Mouse (Mus musculus): ENCODE results near the gene Arpc3. TPM values are rescaled to one million over a fixed set of nuclear protein-coding genes. Genes with fewer than 3 reads are reported as not detected.

Gene Arpc3
- polyA plus RNA-seq, 1 experiment: 294 TPM

DNA sequence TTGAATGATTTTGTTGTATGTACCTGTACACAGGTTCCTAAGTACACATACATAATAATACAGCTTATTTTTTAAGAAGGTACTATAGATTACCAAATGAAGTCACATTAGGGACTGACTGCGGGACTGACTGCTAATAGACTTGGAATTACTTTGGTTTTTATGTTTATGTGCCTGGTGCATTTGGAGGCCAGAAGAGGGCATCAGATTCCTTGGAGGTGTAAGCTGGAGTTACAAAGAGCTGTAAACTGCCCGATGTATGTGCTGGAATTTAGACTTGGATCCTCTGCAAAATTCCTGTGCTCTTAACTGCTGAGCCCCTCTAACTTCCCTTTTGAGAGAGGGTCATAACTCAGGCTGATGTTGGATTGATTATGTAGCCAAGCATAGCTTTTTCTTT, 33.9 kb downstream of the Arpc3 start:
- Histone ChIP-seq H3K4me1 (ENCODE audit: control insufficient read depth, insufficient read depth, low read length) (peaks cover 2% of the 10 kb centered on the region; the same call in 1 of the 2 replicates), H3K27ac (ENCODE audit: insufficient read depth, low read length) (no peak overlapping the region), H3K4me3 (ENCODE audit: insufficient read depth, low read length) (no peak overlapping the region)
- TF ChIP-seq POLR2A (IDR thresholded peaks at IDR 0.05; ENCODE audit: extremely low read depth, insufficient read depth, low read length) (no peak), CTCF (IDR thresholded peaks at IDR 0.05; ENCODE audit: extremely low read depth, insufficient read depth, low read length) (no peak)

DNA sequence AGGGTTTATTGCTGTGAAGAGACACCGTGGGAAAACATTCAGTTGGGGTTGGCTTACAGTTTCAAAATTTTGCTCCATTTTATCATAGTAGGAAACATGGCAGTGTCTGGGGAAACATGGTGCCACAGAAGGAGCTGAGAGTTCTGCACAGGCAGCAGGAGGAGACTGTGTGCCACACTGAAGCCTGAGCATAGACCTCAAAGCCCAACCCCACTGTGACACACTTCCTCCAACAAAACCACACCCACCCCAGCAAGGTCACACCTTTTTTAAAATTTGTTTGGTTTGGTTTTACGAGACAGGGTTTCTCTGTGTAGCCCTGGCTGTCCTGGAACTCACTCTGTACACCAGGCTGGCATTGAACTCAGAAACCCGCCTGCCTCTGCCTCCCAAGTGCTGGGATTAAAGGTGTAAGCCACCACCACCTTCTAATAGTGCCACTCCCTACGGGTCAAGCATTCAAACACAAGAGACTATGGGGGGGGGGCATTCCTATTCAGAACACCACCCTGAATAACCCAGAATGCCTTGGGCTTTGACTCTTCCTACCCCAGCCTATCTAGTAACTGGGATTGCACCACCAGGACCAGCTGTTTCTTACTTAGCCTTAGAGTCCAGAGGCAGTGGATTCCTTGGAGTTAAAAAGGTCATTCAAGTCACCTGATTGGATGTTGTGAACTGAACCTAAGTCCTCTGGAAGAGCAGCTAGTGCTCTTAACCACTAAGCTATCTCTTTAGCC, 38.5 kb downstream of the Arpc3 start:
- TF ChIP-seq CTCF (IDR thresholded peaks at IDR 0.05; ENCODE audit: extremely low read depth, insufficient read depth, low read length) (no peak), POLR2A (IDR thresholded peaks at IDR 0.05; ENCODE audit: extremely low read depth, insufficient read depth, low read length) (no peak)
- H3K27ac ChIP-seq (ENCODE audit: insufficient read depth, low read length): no peak overlapping the region
- H3K4me1 ChIP-seq (ENCODE audit: control insufficient read depth, insufficient read depth, low read length): no peaks in the 10 kb centered on the region
- H3K4me3 ChIP-seq (ENCODE audit: insufficient read depth, low read length): no peak overlapping the region

DNA sequence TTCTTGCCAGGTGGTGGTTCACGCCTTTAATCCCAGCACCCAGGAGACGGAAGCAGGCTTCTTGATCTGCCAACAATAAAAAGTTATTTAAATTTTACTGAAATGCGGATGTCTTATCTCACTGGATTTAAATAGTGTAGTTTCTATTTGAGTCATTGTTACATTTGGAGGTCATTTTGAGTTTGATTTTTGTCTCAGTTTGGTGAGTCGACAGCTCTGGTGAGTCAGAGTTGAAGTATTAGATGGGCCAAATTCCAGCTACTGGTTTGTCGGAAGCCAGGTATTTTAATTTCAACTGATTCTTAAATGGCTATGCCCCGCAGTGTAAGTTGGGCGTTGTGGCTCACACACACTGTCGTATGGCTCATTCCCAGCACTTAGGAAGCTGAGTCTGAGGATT, 39.5 kb downstream of the Arpc3 start:
- TF ChIP-seq POLR2A (IDR thresholded peaks at IDR 0.05; ENCODE audit: extremely low read depth, insufficient read depth, low read length) (no peak), CTCF (IDR thresholded peaks at IDR 0.05; ENCODE audit: extremely low read depth, insufficient read depth, low read length) (no peak)
- H3K4me3 ChIP-seq (ENCODE audit: insufficient read depth, low read length): no peak overlapping the region
- H3K27ac ChIP-seq (ENCODE audit: insufficient read depth, low read length): no peak overlapping the region
- H3K4me1 ChIP-seq (ENCODE audit: control insufficient read depth, insufficient read depth, low read length): no peaks in the 10 kb centered on the region

DNA sequence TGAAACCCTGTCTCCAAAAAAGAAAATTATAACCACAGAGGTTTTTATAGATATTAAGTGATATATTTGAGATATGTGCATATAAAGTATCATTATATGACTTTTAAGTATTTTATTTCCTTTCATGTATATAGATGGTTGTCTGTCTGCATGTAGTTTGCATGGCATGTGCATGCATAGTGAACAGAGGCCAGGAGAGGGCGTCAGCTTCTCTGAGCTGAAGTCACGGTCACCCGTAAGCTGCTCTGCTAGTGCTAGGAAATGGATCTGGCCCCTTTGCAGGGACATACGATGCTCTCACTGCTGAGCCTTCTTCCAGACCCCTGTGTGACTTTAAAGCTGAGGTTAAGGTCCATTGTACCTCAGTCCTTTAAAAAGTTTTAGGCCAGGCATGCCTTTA, 42.9 kb downstream of the Arpc3 start:
- H3K4me1 ChIP-seq (ENCODE audit: control insufficient read depth, insufficient read depth, low read length): peaks cover 2% of the 10 kb centered on the region; the same call in 1 of the 2 replicates
- H3K4me3 ChIP-seq (ENCODE audit: insufficient read depth, low read length): no peak overlapping the region
- H3K27ac ChIP-seq (ENCODE audit: insufficient read depth, low read length): no peak overlapping the region
- no peak for TF ChIP-seq POLR2A (IDR thresholded peaks at IDR 0.05; ENCODE audit: extremely low read depth, insufficient read depth, low read length)
- TF ChIP-seq CTCF (IDR thresholded peaks at IDR 0.05; ENCODE audit: extremely low read depth, insufficient read depth, low read length): 0 out of 2 replicates have a peak, but pooled peaks have one; percentile 10

DNA sequence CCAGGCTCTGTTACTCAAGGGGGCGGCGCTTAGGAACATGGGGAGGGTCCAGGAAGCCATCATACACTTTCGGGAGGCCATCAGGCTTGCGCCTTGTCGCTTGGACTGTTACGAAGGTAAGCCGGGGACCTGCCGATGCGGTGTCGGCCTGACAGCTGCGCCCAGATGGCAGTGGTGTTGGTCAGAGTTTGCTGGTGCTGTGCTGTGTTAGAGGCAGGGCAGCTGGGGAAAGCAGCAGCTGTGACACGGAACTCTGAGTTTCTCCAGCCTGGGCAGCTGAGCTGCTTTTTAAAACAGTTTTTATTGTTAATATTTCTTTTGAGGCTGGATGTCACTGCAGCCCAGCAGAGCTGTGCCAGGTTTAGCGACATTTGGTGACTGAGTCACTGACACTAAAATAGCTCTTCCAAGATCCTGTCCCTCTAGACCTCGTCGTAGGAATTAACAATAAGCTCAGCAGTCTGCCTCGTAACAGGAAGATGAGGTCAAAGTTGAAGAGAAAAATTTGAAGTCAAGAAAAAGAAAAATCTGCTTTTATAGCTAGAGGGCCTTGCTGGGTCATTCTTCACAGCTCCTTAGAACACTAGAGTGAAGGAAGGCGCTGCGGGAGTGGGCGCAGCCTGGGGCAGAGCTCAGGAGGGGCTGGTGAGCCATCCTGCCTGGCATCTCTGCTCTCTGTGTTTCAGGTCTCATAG, 47.9 kb downstream of the Arpc3 start:
- no peak overlapping the region for H3K4me3 ChIP-seq (ENCODE audit: insufficient read depth, low read length)
- TF ChIP-seq POLR2A (IDR thresholded peaks at IDR 0.05; ENCODE audit: extremely low read depth, insufficient read depth, low read length): no peak
- TF ChIP-seq CTCF (IDR thresholded peaks at IDR 0.05; ENCODE audit: extremely low read depth, insufficient read depth, low read length): no peak
- no peak overlapping the region for H3K27ac ChIP-seq (ENCODE audit: insufficient read depth, low read length)
- H3K4me1 ChIP-seq (ENCODE audit: control insufficient read depth, insufficient read depth, low read length): peaks cover 2% of the 10 kb centered on the region; the same call in 1 of the 2 replicates

DNA sequence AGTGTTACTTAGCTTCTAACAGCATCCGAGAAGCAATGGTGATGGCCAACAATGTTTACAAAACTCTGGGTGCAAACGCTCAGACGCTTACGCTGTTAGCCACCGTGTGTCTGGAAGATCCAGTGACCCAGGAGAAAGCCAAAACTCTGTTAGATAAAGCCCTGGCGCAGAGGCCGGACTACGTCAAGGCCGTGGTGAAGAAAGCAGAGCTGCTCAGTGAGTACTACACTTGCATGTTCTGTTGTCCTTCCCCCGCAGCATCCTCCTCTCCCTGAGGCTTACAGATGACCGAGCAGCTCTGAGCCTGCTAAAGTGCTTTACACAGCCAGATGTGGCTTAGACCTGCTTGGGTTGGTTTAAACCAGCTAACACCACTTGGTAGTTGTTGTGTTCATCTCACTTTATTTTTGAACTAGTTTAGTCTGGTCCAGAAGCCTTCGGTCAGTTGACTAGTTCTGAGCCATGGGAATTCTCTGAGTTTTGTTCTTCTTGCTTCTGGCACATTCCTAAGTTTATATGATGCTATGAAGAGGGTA, 48.5 kb downstream of the Arpc3 start:
- no peak overlapping the region for H3K27ac ChIP-seq (ENCODE audit: insufficient read depth, low read length)
- peaks cover 2% of the 10 kb centered on the region; the same call in 1 of the 2 replicates for H3K4me1 ChIP-seq (ENCODE audit: control insufficient read depth, insufficient read depth, low read length)
- H3K4me3 ChIP-seq (ENCODE audit: insufficient read depth, low read length): no peak overlapping the region
- TF ChIP-seq POLR2A (IDR thresholded peaks at IDR 0.05; ENCODE audit: extremely low read depth, insufficient read depth, low read length) (no peak), CTCF (IDR thresholded peaks at IDR 0.05; ENCODE audit: extremely low read depth, insufficient read depth, low read length) (no peak)

DNA sequence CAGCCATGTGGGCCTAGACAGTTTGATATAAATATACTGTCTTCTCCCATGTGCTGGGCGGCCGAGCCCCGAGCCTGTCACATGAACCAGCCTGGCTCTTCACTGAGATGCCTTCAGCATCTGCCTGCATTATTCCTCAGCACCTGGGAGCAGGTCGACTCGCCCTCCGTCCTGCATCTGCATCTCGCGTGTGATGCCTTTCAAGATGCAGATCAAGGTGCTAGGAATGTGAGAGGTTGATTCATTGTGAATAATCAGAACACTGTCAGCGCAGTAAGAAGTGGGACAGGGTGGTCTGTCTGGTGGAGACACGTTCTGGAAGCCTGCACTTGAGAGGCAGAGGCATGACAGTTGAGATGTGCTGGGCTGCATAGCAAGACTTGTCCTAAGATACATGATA, 52.8 kb downstream of the Arpc3 start:
- TF ChIP-seq CTCF (IDR thresholded peaks at IDR 0.05; ENCODE audit: extremely low read depth, insufficient read depth, low read length): no peak
- TF ChIP-seq POLR2A (IDR thresholded peaks at IDR 0.05; ENCODE audit: extremely low read depth, insufficient read depth, low read length): no peak
- no peak overlapping the region for H3K27ac ChIP-seq (ENCODE audit: insufficient read depth, low read length)
- H3K4me3 ChIP-seq (ENCODE audit: insufficient read depth, low read length): no peak overlapping the region
- no peaks in the 10 kb centered on the region for H3K4me1 ChIP-seq (ENCODE audit: control insufficient read depth, insufficient read depth, low read length)

DNA sequence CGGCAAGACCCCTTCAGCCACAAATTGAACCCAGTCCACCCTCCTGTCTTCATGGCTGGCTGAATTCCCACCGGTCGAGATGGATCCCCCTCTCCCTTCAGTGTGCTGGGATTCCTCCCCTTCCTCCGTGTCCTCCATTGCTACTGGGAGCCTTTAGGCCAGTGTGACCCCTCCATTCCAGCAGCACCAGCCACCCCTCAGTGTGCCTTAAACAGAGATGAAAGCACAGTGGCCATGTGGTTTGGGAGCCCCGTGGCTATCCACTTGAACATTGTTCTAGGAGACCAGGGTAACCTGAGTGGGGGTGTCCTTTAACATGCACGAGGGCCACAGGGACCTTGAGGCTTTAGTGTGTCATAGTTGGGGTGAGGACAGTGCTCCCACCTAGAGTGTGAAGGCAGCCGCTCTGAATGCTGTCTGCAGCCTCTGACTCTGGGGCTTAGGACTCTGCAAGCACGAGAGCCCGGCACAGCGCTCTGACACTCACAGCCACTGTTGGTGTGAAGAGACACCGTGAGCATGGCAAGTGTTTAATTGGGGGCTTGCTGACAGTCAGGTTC, 53.5 kb downstream of the Arpc3 start:
- TF ChIP-seq POLR2A (IDR thresholded peaks at IDR 0.05; ENCODE audit: extremely low read depth, insufficient read depth, low read length) (no peak), CTCF (IDR thresholded peaks at IDR 0.05; ENCODE audit: extremely low read depth, insufficient read depth, low read length) (no peak)
- Histone ChIP-seq H3K4me3 (ENCODE audit: insufficient read depth, low read length) (no peak overlapping the region), H3K4me1 (ENCODE audit: control insufficient read depth, insufficient read depth, low read length) (no peaks in the 10 kb centered on the region), H3K27ac (ENCODE audit: insufficient read depth, low read length) (no peak overlapping the region)

DNA sequence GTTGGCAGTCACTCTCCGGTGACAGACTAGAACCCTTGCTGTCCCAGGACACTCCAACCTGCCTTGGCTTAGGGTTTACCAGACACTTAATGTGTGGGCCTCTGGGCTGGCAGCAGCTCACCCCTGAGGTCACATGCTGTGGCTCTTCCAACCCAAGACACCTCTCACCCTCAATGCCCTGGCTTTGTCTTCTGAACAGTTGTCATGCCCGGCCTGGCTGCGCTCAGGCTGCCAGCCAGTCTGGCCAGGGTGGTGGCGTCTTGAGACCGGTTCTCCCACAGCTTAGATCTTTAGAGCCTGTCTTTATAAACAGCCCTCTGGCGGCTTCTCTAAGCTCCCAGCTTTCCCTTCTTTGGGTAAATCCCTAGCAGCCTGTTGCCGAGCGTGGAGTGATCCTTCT, 56.2 kb downstream of the Arpc3 start:
- Histone ChIP-seq H3K27ac (ENCODE audit: insufficient read depth, low read length) (no peak overlapping the region), H3K4me1 (ENCODE audit: control insufficient read depth, insufficient read depth, low read length) (peaks cover 3% of the 10 kb centered on the region), H3K4me3 (ENCODE audit: insufficient read depth, low read length) (no peak overlapping the region)
- no peak for TF ChIP-seq POLR2A (IDR thresholded peaks at IDR 0.05; ENCODE audit: extremely low read depth, insufficient read depth, low read length)
- TF ChIP-seq CTCF (IDR thresholded peaks at IDR 0.05; ENCODE audit: extremely low read depth, insufficient read depth, low read length): no peak

Data from cortical plate, adult 2 months (tissue).